Mouse (Mus musculus) forebrain, postnatal 0 days (tissue): Measurements from ENCODE around the gene Tyk2. TPM values are rescaled to one million over a fixed set of nuclear protein-coding genes. Genes with fewer than 3 reads are reported as not detected.

Experiments used
- ATAC-seq: fragments of 200-750 bp; cut with Nextera tagmentation; 2 replicates; pipeline ENCODE4 v1.8.0; 2017; ENCODE audit warnings: mild to moderate bottlenecking, moderate library complexity
- DNase-seq: peaks from one replicate; pipeline ENCODE4 v3.0.0-alpha.2; 2015
- H3K27ac ChIP-seq: fragments of 300-500 bp; sonication (generic); 2 replicates; pipeline ENCODE4 v1.5.1; 2014; ENCODE audit warnings: low read depth, mild to moderate bottlenecking, antibody characterized with exemption, low read length, moderate library complexity, mixed read lengths
- H3K27me3 ChIP-seq: fragments of 300-500 bp; sonication (generic); 2 replicates; pipeline ENCODE4 v1.6.1; 2014; ENCODE audit warnings: mild to moderate bottlenecking, low read length, mixed read lengths; ENCODE audit not compliant: insufficient read depth
- H3K36me3 ChIP-seq: fragments of 300-500 bp; sonication (generic); 2 replicates; pipeline ENCODE4 v1.6.1; 2014; ENCODE audit warnings: mild to moderate bottlenecking, moderate library complexity; ENCODE audit not compliant: insufficient read depth
- H3K4me1 ChIP-seq: fragments of 300-500 bp; sonication (generic); 2 replicates; pipeline ENCODE4 v1.6.1; 2014; ENCODE audit warnings: antibody characterized with exemption; ENCODE audit not compliant: insufficient read depth
- H3K4me2 ChIP-seq: fragments of 300-500 bp; sonication (generic); 2 replicates; pipeline ENCODE4 v1.6.1; 2014; ENCODE audit warnings: low read depth, mild to moderate bottlenecking, moderate library complexity
- H3K4me3 ChIP-seq: fragments of 300-500 bp; sonication (generic); 2 replicates; pipeline ENCODE4 v1.5.1; 2014; ENCODE audit warnings: low read depth, low read length, mixed read lengths
- H3K9ac ChIP-seq: fragments of 300-500 bp; sonication (generic); 2 replicates; pipeline ENCODE4 v1.6.1; 2014; ENCODE audit warnings: mild to moderate bottlenecking
- H3K9me3 ChIP-seq: fragments of 300-500 bp; sonication (generic); 2 replicates; pipeline ENCODE4 v1.6.1; 2016; ENCODE audit warnings: low read length
- CTCF ChIP-seq: sonication (generic); IDR thresholded peaks from 2 replicates; pipeline ENCODE4 v1.5.1; 2016; ENCODE audit warnings: antibody characterized with exemption, control low read depth, low read depth
- WGBS: fragments of 180-500 bp; shearing (Covaris S2); extraction: QIAGEN DNeasy Blood & Tissue Kit; methylation state at CpG from one replicate; pipeline ENCODE4 v1.1.7; 2014; 5-methylcytosine and 5-hydroxymethylcytosine counted together
- polyA plus RNA-seq: library from polyadenylated mRNA; unstranded; fragments of >200 nt; fragmentation: Nextera tagmentation; extraction: Ambion mirVana; gene quantifications from 2 replicates; pipeline ENCODE4 v1.2.1, GENCODE M21; 2015
- total RNA-seq: library from RNA; depleted of rRNA; stranded (reverse); fragments of >200 nt; gene quantifications from 2 replicates; pipeline ENCODE4 v1.2.3, GENCODE M21; 2014

Gene Tyk2
- total and polyA plus RNA-seq, 2 experiments from 2014 or later = 5.0 to 11.0 TPM

DNA sequence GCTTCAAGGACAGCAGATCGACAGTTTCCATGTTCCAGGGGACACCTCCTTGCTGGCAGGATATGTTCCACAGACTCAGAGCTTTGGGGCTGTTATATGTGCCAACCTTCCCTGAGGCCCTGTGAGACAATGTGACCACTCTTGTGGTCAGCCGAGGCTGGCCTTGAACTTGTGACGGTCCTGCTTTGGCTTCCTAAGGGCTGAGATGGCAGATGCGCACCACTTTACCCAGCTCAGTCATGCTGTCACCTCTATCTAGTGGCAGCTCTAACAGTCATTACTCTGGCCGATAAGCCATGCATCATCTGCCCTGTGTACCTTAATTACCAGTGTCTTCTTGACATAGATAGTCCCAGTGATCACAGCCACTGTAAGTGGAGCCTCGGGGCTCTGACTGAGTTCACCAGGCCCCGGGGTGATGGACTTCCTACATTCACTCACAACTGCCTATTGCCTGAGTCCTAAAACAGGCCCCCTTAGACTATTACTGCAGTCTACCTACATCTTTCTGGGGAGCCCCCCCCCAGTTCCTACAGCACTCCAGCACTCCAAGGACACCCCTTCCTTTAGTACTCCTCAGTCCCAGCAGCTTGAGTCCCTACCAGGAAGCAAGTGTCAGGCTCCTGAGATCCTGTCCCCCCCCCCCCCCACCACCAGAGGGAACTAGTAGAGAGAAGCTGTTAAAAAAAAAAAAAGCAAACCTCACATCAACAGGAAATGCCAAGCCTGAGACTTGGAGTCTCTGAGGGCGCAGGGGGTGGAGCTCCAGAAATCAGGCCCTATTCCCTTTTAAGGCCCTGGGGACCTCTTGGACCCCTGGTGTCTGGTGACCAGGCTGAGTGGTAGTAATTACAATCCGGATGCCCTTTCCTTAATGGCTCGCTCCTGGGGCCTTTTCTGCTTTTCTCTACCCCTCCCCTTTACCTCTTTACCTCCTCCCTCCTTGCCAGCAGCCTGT, 36.4 kb upstream of the Tyk2 start:
- no peak for ATAC-seq
- H3K27me3 ChIP-seq = peaks cover 21% of the 10 kb centered on the region
- WGBS = 70% methylated on average over 10 of the region's 10 CpGs
- H3K27ac ChIP-seq = 0 out of 2 replicates have a peak overlapping the region, but pooled peaks have one; percentile 29
- H3K4me3 ChIP-seq = no peak overlapping the region
- H3K9ac ChIP-seq = no peak overlapping the region
- DNase-seq = no peak
- peak overlapping the region; percentile 15; the same call in 1 of the 2 replicates for H3K4me2 ChIP-seq
- no peak for TF ChIP-seq CTCF
- H3K4me1 ChIP-seq = no peaks in the 10 kb centered on the region; the same call in 1 of the 2 replicates
- no peaks in the 10 kb centered on the region for H3K9me3 ChIP-seq
- no peaks in the 10 kb centered on the region for H3K36me3 ChIP-seq

GRCm38 (mm10) chr9:21166516-21166915, 35.5 kb upstream of the Tyk2 start:
- ATAC-seq = no peak
- Histone ChIP-seq H3K27me3 (peaks cover 21% of the 10 kb centered on the region), H3K9me3 (no peaks in the 10 kb centered on the region), H3K36me3 (no peaks in the 10 kb centered on the region), H3K4me1 (no peaks in the 10 kb centered on the region; the same call in 1 of the 2 replicates), H3K27ac (no peak overlapping the region), H3K4me2 (peak overlapping the region; percentile 88), H3K4me3 (peak overlapping the region; percentile 62), H3K9ac (peak overlapping the region; percentile 70; the same call in 1 of the 2 replicates)
- DNase-seq = no peak
- 36% methylated on average over 3 of the region's 3 CpGs for WGBS
- no peak for TF ChIP-seq CTCF

GRCm38 (mm10) chr9:21165952-21166451, 35.0 kb upstream of the Tyk2 start:
- peak; percentile 32 for ATAC-seq

GRCm38 (mm10) chr9:21165041-21165951, 34.3 kb upstream of the Tyk2 start, which contains the start of gene Pde4a:
Pde4a (plus strand) TSS chr9:21165714.
- ATAC-seq = peak; percentile 82
- Histone ChIP-seq H3K36me3 (no peaks in the 10 kb centered on the region), H3K27me3 (peaks cover 21% of the 10 kb centered on the region), H3K4me2 (peak within 1 kb of the TSS; percentile 88), H3K27ac (0 out of 2 replicates have a peak within 1 kb of the TSS, but pooled peaks have one; percentile 4), H3K9me3 (no peaks in the 10 kb centered on the region), H3K4me3 (peak within 1 kb of the TSS; percentile 62), H3K4me1 (no peaks in the 10 kb centered on the region; the same call in 1 of the 2 replicates), H3K9ac (peak within 1 kb of the TSS; percentile 70)
- 1% methylated on average over 74 of the region's 86 CpGs for WGBS
- TF ChIP-seq CTCF = no peak
- peak; percentile 91 for DNase-seq

More at GRCm38 (mm10) chr9:21165952-21166451, 35.0 kb upstream of the Tyk2 start:
- Histone ChIP-seq H3K4me2 (peak overlapping the region; percentile 88), H3K9me3 (no peaks in the 10 kb centered on the region), H3K4me3 (peak overlapping the region; percentile 62), H3K9ac (peak overlapping the region; percentile 70), H3K27me3 (peaks cover 21% of the 10 kb centered on the region), H3K36me3 (no peaks in the 10 kb centered on the region), H3K27ac (0 out of 2 replicates have a peak overlapping the region, but pooled peaks have one; percentile 4), H3K4me1 (no peaks in the 10 kb centered on the region; the same call in 1 of the 2 replicates)
- 1% methylated on average over 46 of the region's 47 CpGs for WGBS
- DNase-seq = peak; percentile 81
- TF ChIP-seq CTCF = peak; percentile 84

DNA sequence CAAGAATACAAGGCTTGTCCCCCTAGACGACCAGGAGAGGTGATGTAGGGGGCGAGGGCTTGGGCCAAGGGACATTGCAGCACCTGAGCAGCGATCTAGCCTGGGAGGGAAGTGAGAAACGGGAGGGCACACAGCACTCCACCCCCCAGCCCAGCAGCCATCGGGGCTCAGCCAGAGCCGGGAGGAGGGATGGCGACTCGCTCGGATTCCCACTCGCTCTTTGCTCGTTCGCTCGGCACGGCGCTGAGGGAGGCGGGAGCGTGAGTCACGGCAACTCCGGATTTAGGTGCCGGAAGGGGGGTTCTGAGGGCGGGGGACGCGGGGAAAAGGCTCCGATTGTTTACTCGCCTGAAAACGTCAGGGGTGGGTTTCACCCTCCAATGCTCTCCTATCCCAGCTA, 33.0 kb upstream of the Tyk2 start:
- Histone ChIP-seq H3K9ac (no peak overlapping the region), H3K4me1 (no peaks in the 10 kb centered on the region; the same call in 1 of the 2 replicates), H3K4me3 (peak overlapping the region; percentile 62), H3K9me3 (no peaks in the 10 kb centered on the region), H3K36me3 (no peaks in the 10 kb centered on the region), H3K4me2 (peak overlapping the region; percentile 88), H3K27me3 (peaks cover 21% of the 10 kb centered on the region), H3K27ac (no peak overlapping the region)
- TF ChIP-seq CTCF = no peak
- DNase-seq = peak; percentile 53
- ATAC-seq = no peak
- WGBS = 1% methylated on average over 26 of the region's 26 CpGs
